Mouse (Mus musculus) embryonic fibroblast, embryonic 13.5 days (primary cell): ENCODE measurements around the gene Rcor3. TPM values are rescaled to one million over a fixed set of nuclear protein-coding genes. Genes with fewer than 3 reads are reported as not detected.

Source experiments
- H3K27ac ChIP-seq: 2 replicates; pipeline ENCODE4 v1.5.1; 2012; ENCODE audit warnings: low read length, control low read depth, inconsistent platforms; ENCODE audit not compliant: insufficient read depth
- H3K4me1 ChIP-seq: 2 replicates; pipeline ENCODE4 v1.6.1; 2011; ENCODE audit warnings: low read length; ENCODE audit not compliant: control insufficient read depth, insufficient read depth
- H3K4me3 ChIP-seq: 2 replicates; pipeline ENCODE4 v1.5.1; 2011; ENCODE audit warnings: mild to moderate bottlenecking, control low read depth, low read length; ENCODE audit not compliant: insufficient read depth
- CTCF ChIP-seq: IDR thresholded peaks from 2 replicates; pipeline ENCODE4 v1.5.1; 2011; ENCODE audit warnings: mild to moderate bottlenecking, control low read depth, low read length, moderate library complexity, borderline replicate concordance; ENCODE audit not compliant: insufficient read depth
- POLR2A ChIP-seq: IDR thresholded peaks from 2 replicates; pipeline ENCODE4 v1.6.1; 2011; ENCODE audit warnings: low read depth, mild to moderate bottlenecking, control low read depth, low read length, moderate library complexity
- polyA plus RNA-seq: library from polyadenylated mRNA; stranded (reverse); fragments of >200 nt; gene quantifications from 2 replicates; pipeline ENCODE4 v1.2.4, GENCODE M21; 2011; ENCODE audit warnings: low read depth; ENCODE audit not compliant: missing spikeins, insufficient read length

Gene Rcor3
- polyA plus RNA-seq = 34.1 and 50.2 TPM in 2 replicates

GRCm38 (mm10) chr1:192137926-192138910 lies at the start of gene Rcor3:
Gene Rcor3, minus strand, starts transcription at chr1:192138062.
- no peak for TF ChIP-seq CTCF
- TF ChIP-seq POLR2A = peak; percentile 61
- Histone ChIP-seq H3K4me1 (peaks cover 4% of the 10 kb centered on the region; the same call in 1 of the 2 replicates), H3K27ac (peak within 1 kb of the TSS; percentile 92), H3K4me3 (peak within 1 kb of the TSS; percentile 78)

- no peak for TF ChIP-seq CTCF
- TF ChIP-seq POLR2A = no peak
- no peaks in the 10 kb centered on the region for H3K4me1 ChIP-seq
- H3K4me3 ChIP-seq = no peak overlapping the region
- no peak overlapping the region for H3K27ac ChIP-seq
Observed at GRCm38 (mm10) chr1:192181696-192182257, 43.9 kb upstream of the Rcor3 start.

- Histone ChIP-seq H3K27ac (no peak overlapping the region), H3K4me3 (no peak overlapping the region), H3K4me1 (no peaks in the 10 kb centered on the region)
- TF ChIP-seq CTCF = no peak
- TF ChIP-seq POLR2A = no peak
Observed at GRCm38 (mm10) chr1:192179877-192180276, 42.0 kb upstream of the Rcor3 start.

GRCm38 (mm10) chr1:192171477-192171876 lies 33.6 kb upstream of the Rcor3 start:
- 0 out of 2 replicates have a peak, but pooled peaks cover 3% of the 10 kb centered on the region for H3K4me1 ChIP-seq
- H3K4me3 ChIP-seq = no peak overlapping the region
- TF ChIP-seq POLR2A = no peak
- TF ChIP-seq CTCF = no peak
- H3K27ac ChIP-seq = no peak overlapping the region

GRCm38 (mm10) chr1:192151179-192151578 lies 13.3 kb upstream of the Rcor3 start:
- TF ChIP-seq POLR2A (no peak), CTCF (no peak)
- H3K4me1 ChIP-seq = no peaks in the 10 kb centered on the region
- no peak overlapping the region for H3K4me3 ChIP-seq
- no peak overlapping the region for H3K27ac ChIP-seq

GRCm38 (mm10) chr1:192140313-192140712 lies 2.5 kb upstream of the Rcor3 start:
- Histone ChIP-seq H3K4me1 (no peaks in the 10 kb centered on the region), H3K4me3 (no peak overlapping the region), H3K27ac (no peak overlapping the region)
- TF ChIP-seq CTCF (no peak), POLR2A (no peak)

GRCm38 (mm10) chr1:192137291-192137925 lies 454 bp downstream of the Rcor3 start:
- peaks cover 4% of the 10 kb centered on the region; the same call in 1 of the 2 replicates for H3K4me1 ChIP-seq
- peak overlapping the region; percentile 92 for H3K27ac ChIP-seq
- peak overlapping the region; percentile 77 for H3K4me3 ChIP-seq
- TF ChIP-seq POLR2A = no peak
- TF ChIP-seq CTCF = no peak

GRCm38 (mm10) chr1:192136561-192137290 lies 1.1 kb downstream of the Rcor3 start:
- Histone ChIP-seq H3K4me1 (peaks cover 4% of the 10 kb centered on the region; the same call in 1 of the 2 replicates), H3K27ac (peak overlapping the region; percentile 81)
- TF ChIP-seq POLR2A = no peak; the same call in 1 of the 2 replicates
- TF ChIP-seq CTCF = no peak

GRCm38 (mm10) chr1:192130202-192130601 lies 7.7 kb downstream of the Rcor3 start:
- Histone ChIP-seq H3K4me1 (peaks cover 4% of the 10 kb centered on the region; the same call in 1 of the 2 replicates), H3K27ac (no peak overlapping the region), H3K4me3 (no peak overlapping the region)
- TF ChIP-seq POLR2A (no peak), CTCF (no peak)

More at GRCm38 (mm10) chr1:192136561-192137290, 1.1 kb downstream of the Rcor3 start:
- peak overlapping the region; percentile 59 for H3K4me3 ChIP-seq
